Mouse (Mus musculus) embryonic facial prominence, embryonic 14.5 days (tissue): ENCODE measurements around the gene Zbed3. TPM values are rescaled to one million over a fixed set of nuclear protein-coding genes. Genes with fewer than 3 reads are reported as not detected.
"Not testable (repeated sequence)": the region's sequence is repeated elsewhere in the genome, so short reads cannot be mapped to it uniquely, and the experiment has no call there.

Experiments used
- ATAC-seq: fragments of 200-750 bp; cut with Nextera tagmentation; 2 replicates; pipeline ENCODE4 v1.8.0; 2017; ENCODE audit warnings: low read depth, moderate number of reproducible peaks, moderate TSS enrichment
- DNase-seq: peaks from one replicate; pipeline ENCODE4 v3.0.0-alpha.2; 2015; ENCODE audit warnings: low spot score
- H3K27ac ChIP-seq: fragments of 300-500 bp; sonication (generic); replicated peaks from 2 replicates; pipeline ENCODE4 v1.5.1; 2014; ENCODE audit warnings: low read depth, mild to moderate bottlenecking, low read length, moderate library complexity
- H3K27me3 ChIP-seq: fragments of 300-500 bp; sonication (generic); replicated peaks from 2 replicates; pipeline ENCODE4 v1.6.1; 2014; ENCODE audit warnings: low read length; ENCODE audit not compliant: control insufficient read depth, insufficient read depth
- H3K36me3 ChIP-seq: fragments of 300-500 bp; sonication (generic); 2 replicates; pipeline ENCODE4 v1.6.1; 2014; ENCODE audit warnings: low read length, mixed read lengths; ENCODE audit not compliant: control insufficient read depth, insufficient read depth
- H3K4me1 ChIP-seq: fragments of 300-500 bp; sonication (generic); 2 replicates; pipeline ENCODE4 v1.6.1; 2014; ENCODE audit warnings: antibody characterized with exemption, low read length; ENCODE audit not compliant: control insufficient read depth, insufficient read depth
- H3K4me2 ChIP-seq: fragments of 300-500 bp; sonication (generic); 2 replicates; pipeline ENCODE4 v1.6.1; 2014; ENCODE audit warnings: low read depth, mild to moderate bottlenecking, low read length, moderate library complexity, mixed read lengths
- H3K4me3 ChIP-seq: fragments of 300-500 bp; sonication (generic); 2 replicates; pipeline ENCODE4 v1.5.1; 2014; ENCODE audit warnings: low read depth, mild to moderate bottlenecking, low read length
- H3K9ac ChIP-seq: fragments of 300-500 bp; sonication (generic); 2 replicates; pipeline ENCODE4 v1.6.1; 2014; ENCODE audit warnings: low read depth, mild to moderate bottlenecking, low read length, moderate library complexity, mixed read lengths
- H3K9me3 ChIP-seq: fragments of 300-500 bp; sonication (generic); 2 replicates; pipeline ENCODE4 v1.6.1; 2016; ENCODE audit warnings: low read length; ENCODE audit not compliant: control insufficient read depth
- WGBS: fragments of 180-500 bp; shearing (Covaris S2); extraction: QIAGEN DNeasy Blood & Tissue Kit; methylation state at CpG from one replicate; pipeline ENCODE4 v1.1.7; 2014; 5-methylcytosine and 5-hydroxymethylcytosine counted together
- polyA plus RNA-seq: library from polyadenylated mRNA; unstranded; fragments of >200 nt; fragmentation: Nextera tagmentation; extraction: Ambion mirVana; gene quantifications from 2 replicates; pipeline ENCODE4 v1.2.1, GENCODE M21; 2014

Zbed3 gene
- polyA plus RNA-seq, 1 experiment from 2014 or later = 48.4 TPM

- no peak overlapping the region for H3K27ac ChIP-seq
- no peak overlapping the region for H3K4me2 ChIP-seq
- H3K4me3 ChIP-seq = no peak overlapping the region
- no peaks in the 10 kb centered on the region for H3K4me1 ChIP-seq
- ATAC-seq = peak; percentile 48; the same call in 1 of the 2 replicates
- peaks cover 24% of the 10 kb centered on the region for H3K36me3 ChIP-seq
- DNase-seq = peak; percentile 87
- WGBS = 31% methylated on average over 8 of the region's 8 CpGs
- H3K9ac ChIP-seq = no peak overlapping the region
- no peaks in the 10 kb centered on the region for H3K27me3 ChIP-seq
- no peaks in the 10 kb centered on the region for H3K9me3 ChIP-seq
These were observed 23.7 kb downstream of the Zbed3 start for GRCm38 (mm10) chr13:95347018-95347696.

DNA sequence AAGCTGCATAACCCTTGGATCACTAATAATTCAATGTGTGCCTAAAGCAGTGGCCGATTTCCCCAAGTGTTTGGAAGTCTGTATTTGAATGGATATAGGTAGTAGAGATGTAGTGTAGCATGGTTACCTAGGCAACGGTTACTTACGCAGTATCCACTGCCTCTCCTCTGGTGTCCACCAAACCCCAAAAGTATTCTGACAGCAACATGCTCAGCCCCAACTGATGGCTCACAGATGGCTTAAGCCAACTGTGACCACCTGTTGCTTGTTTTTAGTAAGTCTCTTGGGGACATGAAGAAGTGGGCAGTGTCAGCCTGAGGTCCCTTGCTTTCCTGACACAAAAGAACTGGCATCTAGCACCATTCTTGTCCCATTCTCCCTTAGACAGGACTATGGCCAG is 25.1 kb downstream of the Zbed3 start:
- H3K4me3 ChIP-seq = no peak overlapping the region
- H3K4me2 ChIP-seq = no peak overlapping the region
- H3K27ac ChIP-seq = no peak overlapping the region
- peaks cover 36% of the 10 kb centered on the region for H3K36me3 ChIP-seq
- no peaks in the 10 kb centered on the region for H3K4me1 ChIP-seq
- H3K27me3 ChIP-seq = no peaks in the 10 kb centered on the region
- H3K9ac ChIP-seq = no peak overlapping the region
- DNase-seq = no peak
- WGBS = 84% methylated on average over 3 of the region's 3 CpGs
- ATAC-seq = no peak
- H3K9me3 ChIP-seq = no peaks in the 10 kb centered on the region

DNA sequence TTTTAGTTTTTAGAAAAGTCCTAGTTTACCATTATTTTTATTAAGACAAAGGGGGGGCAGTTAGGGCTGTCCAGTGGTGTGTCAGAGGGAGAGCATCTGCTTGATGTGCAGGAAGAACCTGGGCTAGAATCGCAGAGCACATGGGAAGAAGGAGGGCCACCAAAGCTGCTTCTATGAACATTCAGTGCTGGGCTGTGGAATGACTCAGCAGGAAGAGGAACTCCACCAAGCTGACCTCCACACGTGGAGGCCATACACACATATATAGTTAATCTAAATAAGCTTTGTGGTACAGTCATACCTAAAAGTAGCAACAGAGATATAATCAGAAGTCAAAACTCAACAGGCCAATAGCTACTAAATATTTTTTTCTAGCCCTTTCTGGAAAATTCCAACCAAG is 34.8 kb downstream of the Zbed3 start:
- 88% methylated on average over 2 of the region's 2 CpGs for WGBS

DNA sequence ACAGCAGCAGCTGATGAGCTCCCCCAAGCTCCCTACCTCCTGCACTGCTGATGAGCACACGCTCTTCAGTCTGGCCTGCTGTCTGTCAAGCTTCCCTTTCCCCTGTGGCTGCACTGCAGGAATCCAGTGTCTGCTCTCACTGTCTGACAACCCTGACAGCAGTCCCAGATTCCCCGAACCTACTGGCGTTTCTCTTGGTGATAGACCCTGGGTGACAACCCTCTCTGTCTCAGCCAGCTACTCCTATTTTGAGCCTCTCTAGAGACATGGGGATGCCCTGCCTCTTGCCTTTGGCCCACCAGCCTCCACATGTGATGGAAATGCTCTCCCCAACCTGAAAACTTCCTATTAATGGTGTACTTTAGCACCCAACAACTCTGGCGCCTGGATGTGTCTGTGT is 40.0 kb downstream of the Zbed3 start:
- no peak overlapping the region for H3K4me3 ChIP-seq
- no peaks in the 10 kb centered on the region for H3K27me3 ChIP-seq
- H3K36me3 ChIP-seq = peaks cover 84% of the 10 kb centered on the region
- H3K27ac ChIP-seq = no peak overlapping the region
- no peaks in the 10 kb centered on the region for H3K9me3 ChIP-seq
- WGBS = 90% methylated on average over 4 of the region's 4 CpGs
- ATAC-seq (0 out of 2 replicates have a peak, but pooled peaks have one; percentile 12), DNase-seq (no peak)
- no peak overlapping the region for H3K4me2 ChIP-seq
- no peaks in the 10 kb centered on the region for H3K4me1 ChIP-seq
- H3K9ac ChIP-seq = no peak overlapping the region

More for the DNA sequence above, 34.8 kb downstream of the Zbed3 start:
- H3K9me3 ChIP-seq = no peaks in the 10 kb centered on the region
- no peaks in the 10 kb centered on the region for H3K27me3 ChIP-seq
- ATAC-seq = no peak
- H3K27ac ChIP-seq = no peak overlapping the region
- no peak overlapping the region for H3K9ac ChIP-seq
- DNase-seq = no peak
- H3K4me1 ChIP-seq = no peaks in the 10 kb centered on the region
- H3K36me3 ChIP-seq = peaks cover 93% of the 10 kb centered on the region
- no peak overlapping the region for H3K4me3 ChIP-seq
- no peak overlapping the region for H3K4me2 ChIP-seq

DNA sequence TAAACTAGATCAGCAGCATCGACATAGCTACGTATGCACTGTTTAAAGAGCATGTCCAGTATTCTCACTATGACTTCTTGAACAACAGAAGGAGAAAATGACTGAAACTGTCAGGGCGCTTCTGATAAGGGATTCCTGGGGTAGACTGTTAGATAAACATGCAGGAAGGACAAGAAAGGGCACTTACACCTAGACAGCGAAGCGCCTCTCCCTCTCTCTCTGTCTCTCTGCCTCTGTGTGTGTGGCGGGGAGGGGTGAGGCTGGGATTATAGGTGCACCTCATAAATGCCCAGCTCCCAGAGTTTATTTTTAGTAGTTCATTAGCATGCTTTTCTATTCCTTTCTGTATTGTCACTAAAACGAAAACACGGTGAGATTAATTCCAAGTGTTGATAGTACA is 42.9 kb downstream of the Zbed3 start:
- H3K9ac ChIP-seq = no peak overlapping the region

DNA sequence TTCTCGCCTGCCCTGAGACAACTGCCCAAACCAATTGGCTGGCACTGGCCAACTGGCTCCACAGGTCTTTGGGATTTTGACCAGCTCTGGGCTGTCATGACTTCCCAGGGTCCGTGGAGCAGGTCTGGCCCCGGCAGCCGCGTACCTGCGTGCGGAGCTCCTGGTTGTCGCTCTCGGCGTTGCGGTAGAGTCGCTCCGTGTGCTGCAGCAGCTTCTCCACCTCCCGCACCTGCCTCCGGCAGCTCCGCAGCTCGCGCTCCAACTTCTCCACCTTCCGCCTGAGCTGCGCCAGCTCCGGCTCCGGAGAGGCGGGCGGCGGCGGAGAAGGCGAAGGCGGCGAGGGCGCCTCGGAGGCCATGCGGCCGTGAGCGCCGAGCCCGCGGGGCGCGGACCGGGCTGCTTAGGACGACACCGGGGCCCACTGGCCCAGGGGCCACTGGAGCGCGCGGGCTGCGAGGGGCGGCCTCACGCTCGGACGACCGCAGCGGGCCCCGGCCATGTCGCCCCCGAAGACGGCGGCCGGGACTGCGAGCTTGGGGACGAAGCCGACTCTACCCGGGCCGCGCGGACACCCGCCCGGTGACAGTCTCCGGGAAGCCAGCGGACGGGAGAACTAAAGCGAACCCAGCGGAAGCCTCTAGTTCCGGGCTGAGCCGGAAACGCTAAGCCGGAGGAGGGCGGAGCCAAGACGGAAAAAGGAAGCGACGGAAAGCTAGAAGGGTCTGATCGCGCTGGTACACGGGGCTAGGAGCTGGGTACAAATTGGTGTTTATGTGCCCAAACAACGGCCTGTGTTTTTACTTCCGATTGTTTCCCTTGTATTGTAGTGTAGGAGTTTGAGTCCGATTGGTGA is 51.5 kb downstream of the Zbed3 start, which contains the start of gene Aggf1:
Gene Aggf1, minus strand, starts transcription at position 652 of the 853 bp plus-strand sequence.
- under 1% methylated on average over 54 of the region's 86 CpGs for WGBS
- Histone ChIP-seq H3K9me3 (no peaks in the 10 kb centered on the region), H3K36me3 (peaks cover 12% of the 10 kb centered on the region), H3K4me1 (peaks cover 11% of the 10 kb centered on the region), H3K4me3 (peak within 1 kb of the TSS; percentile 97), H3K4me2 (peak within 1 kb of the TSS; percentile 86), H3K27ac (peak within 1 kb of the TSS; percentile 79), H3K9ac (peak within 1 kb of the TSS; percentile 91), H3K27me3 (no peaks in the 10 kb centered on the region)
- ATAC-seq = peak; percentile 99
- peak; percentile 97 for DNase-seq

More for the DNA sequence above, 42.9 kb downstream of the Zbed3 start:
- Histone ChIP-seq H3K27me3 (no peaks in the 10 kb centered on the region), H3K4me2 (no peak overlapping the region), H3K4me1 (no peaks in the 10 kb centered on the region), H3K27ac (no peak overlapping the region), H3K9me3 (no peaks in the 10 kb centered on the region), H3K4me3 (no peak overlapping the region), H3K36me3 (peaks cover 85% of the 10 kb centered on the region)
- ATAC-seq = no peak
- 91% methylated on average over 8 of the region's 8 CpGs for WGBS
- DNase-seq = no peak

DNA sequence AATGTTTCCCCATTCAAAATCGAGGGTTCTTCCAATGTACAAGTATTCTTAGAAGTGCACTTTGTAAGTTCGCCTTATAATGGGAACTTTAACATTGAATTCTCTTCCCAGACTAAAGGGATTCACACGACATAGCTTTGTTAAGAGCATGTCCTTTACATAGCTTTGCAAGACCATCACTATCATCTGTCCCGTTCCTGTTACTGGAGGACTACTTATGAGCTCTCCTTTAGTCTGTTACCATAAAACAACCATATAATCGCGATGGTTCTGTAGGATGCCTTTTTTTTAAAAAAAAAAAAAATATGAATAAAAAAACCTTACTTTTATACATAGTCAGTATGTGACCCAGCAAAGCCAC is 52.1 kb downstream of the Zbed3 start:
- H3K36me3 ChIP-seq = peaks cover 6% of the 10 kb centered on the region; the same call in 1 of the 2 replicates
- no peak for DNase-seq
- ATAC-seq = peak; percentile 34; the same call in 1 of the 2 replicates
- peaks cover 11% of the 10 kb centered on the region for H3K4me1 ChIP-seq
- H3K9me3 ChIP-seq = no peaks in the 10 kb centered on the region
- H3K9ac ChIP-seq = peak overlapping the region; percentile 91
- peak overlapping the region; percentile 97 for H3K4me3 ChIP-seq
- no peaks in the 10 kb centered on the region for H3K27me3 ChIP-seq
- peak overlapping the region; percentile 79 for H3K27ac ChIP-seq
- 27% methylated on average over 6 of the region's 6 CpGs for WGBS
- peak overlapping the region; percentile 86 for H3K4me2 ChIP-seq

GRCm38 (mm10) chr13:95376689-95377289 is 53.4 kb downstream of the Zbed3 start:
- 94% methylated on average over 9 of the region's 11 CpGs for WGBS
- H3K27ac ChIP-seq, H3K36me3 ChIP-seq, H3K9me3 ChIP-seq, H3K9ac ChIP-seq, DNase-seq, H3K27me3 ChIP-seq, ATAC-seq, H3K4me3 ChIP-seq, H3K4me2 ChIP-seq: not testable (repeated sequence)
- peaks cover 11% of the 10 kb centered on the region for H3K4me1 ChIP-seq
